Mouse (Mus musculus) heart, adult 2 months (tissue): Measurements from ENCODE around the gene Ripor3.

Experiments
- EP300 ChIP-seq: fragments of 200-500 bp; IDR thresholded peaks from 2 replicates; pipeline ENCODE4 v1.6.1; 2011; ENCODE audit warnings: low read depth, low read length, control low read depth; ENCODE audit not compliant: insufficient read depth
- POLR2A ChIP-seq: fragments of 200-500 bp; IDR thresholded peaks from 2 replicates; pipeline ENCODE4 v1.6.1; 2011; ENCODE audit warnings: mild to moderate bottlenecking, low read depth, low read length, control low read depth; ENCODE audit not compliant: insufficient read depth

DNA sequence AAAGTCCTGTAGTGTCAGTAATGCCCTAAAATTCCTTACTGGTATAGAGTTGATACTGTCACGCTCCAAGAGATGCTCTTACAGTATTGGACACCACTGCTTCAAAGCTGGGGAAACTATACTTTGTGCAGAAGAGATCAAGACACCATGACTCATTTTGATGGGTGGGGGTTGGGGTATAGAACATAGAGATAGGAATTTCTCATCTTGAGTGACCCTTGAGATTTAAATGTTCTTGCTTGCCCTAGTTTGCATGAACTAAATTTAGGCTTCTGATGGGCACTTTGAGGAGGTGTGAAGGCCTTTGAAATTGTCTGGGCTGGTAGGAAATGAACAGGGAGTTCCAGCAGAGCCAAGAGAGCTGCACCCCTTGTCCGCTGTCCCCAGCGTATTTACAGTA is 74.5 kb downstream of the Ripor3 start:
- TF ChIP-seq POLR2A (no peak), EP300 (no peak)
